Mouse (Mus musculus) brain, embryonic 14.5 days (tissue): Measurements from ENCODE around the gene Tmem175.

ENCODE experiments used
- CTCF ChIP-seq: fragments of 200-500 bp; IDR thresholded peaks from 2 replicates; pipeline ENCODE4 v1.5.1; 2012; ENCODE audit warnings: inconsistent platforms, mild to moderate bottlenecking, moderate library complexity, borderline replicate concordance; ENCODE audit not compliant: insufficient read depth, insufficient read length; ENCODE audit errors: extremely low read depth
- POLR2A ChIP-seq: fragments of 200-500 bp; IDR thresholded peaks from 2 replicates; pipeline ENCODE4 v1.6.1; 2012; ENCODE audit warnings: mild to moderate bottlenecking, inconsistent platforms, borderline replicate concordance; ENCODE audit not compliant: poor library complexity, insufficient read depth, insufficient read length, severe bottlenecking; ENCODE audit errors: extremely low read depth

DNA sequence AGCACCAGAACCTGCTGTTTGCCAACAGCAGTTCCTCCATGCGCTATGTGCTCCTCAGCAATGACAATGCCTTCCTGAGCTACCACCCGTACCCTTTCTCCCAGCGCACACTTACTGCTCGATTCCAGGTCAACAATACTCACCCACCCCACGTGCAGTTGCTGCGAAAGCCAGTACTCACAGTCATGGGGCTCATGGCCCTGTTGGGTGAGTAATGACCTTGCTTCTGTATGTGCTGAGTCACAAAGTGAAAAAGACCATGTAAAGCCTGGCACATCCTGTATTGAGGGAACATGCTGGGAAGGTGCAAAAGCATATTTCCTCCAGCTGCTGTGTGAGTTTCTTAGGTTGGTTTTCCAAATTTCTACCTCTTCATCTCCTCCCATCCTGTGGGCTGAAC is 51.3 kb downstream of the Tmem175 start:
- no peak for TF ChIP-seq POLR2A
- no peak for TF ChIP-seq CTCF
